Mouse (Mus musculus): ENCODE measurements around the gene Rinl. TPM values are rescaled to one million over a fixed set of nuclear protein-coding genes. Genes with fewer than 3 reads are reported as not detected.

Gene Rinl
- polyA plus RNA-seq, 1 experiment = 5.9 TPM

DNA sequence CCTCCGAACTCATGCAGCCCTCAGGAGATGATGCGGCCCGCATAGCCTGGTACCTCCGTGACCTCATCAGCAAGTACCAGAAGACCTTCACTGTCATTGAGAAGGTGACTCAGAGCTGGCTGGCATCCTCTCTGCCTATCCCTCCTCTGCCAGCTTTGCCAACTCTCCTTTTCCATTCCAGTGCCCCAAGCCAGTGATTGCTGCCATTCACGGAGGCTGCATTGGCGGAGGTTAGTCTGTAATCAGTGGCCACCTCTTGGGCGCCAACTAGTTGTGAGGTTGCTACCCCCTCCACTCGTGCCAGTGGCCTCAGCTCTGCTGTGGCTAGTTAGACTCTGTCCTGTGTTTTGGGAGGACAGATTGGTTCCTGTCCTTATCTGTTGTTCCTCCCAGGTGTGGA lies 41.1 kb downstream of the Rinl start:
- Histone ChIP-seq H3K36me3 (ENCODE audit: control insufficient read depth, insufficient read depth, low read length) (peaks cover 8% of the 10 kb centered on the region), H3K4me3 (ENCODE audit: insufficient read depth, low read depth, low read length) (no peak overlapping the region), H3K27ac (ENCODE audit: insufficient read depth, low read depth, low read length) (no peak overlapping the region), H3K27me3 (replicated peaks; ENCODE audit: control insufficient read depth, insufficient read depth, low read length) (no peaks in the 10 kb centered on the region), H3K4me1 (ENCODE audit: control insufficient read depth, insufficient read depth, low read length) (peaks cover 8% of the 10 kb centered on the region)
- TF ChIP-seq CTCF (conservative IDR thresholded peaks at IDR 0.05; ENCODE audit: insufficient read depth, insufficient read length, low read depth, low read length) (no peak), POLR2A (IDR thresholded peaks at IDR 0.05; ENCODE audit: low read depth, low read length) (no peak)
- 78% methylated on average over 8 of the region's 8 CpGs for WGBS
- peak; percentile 64 for DNase-seq

DNA sequence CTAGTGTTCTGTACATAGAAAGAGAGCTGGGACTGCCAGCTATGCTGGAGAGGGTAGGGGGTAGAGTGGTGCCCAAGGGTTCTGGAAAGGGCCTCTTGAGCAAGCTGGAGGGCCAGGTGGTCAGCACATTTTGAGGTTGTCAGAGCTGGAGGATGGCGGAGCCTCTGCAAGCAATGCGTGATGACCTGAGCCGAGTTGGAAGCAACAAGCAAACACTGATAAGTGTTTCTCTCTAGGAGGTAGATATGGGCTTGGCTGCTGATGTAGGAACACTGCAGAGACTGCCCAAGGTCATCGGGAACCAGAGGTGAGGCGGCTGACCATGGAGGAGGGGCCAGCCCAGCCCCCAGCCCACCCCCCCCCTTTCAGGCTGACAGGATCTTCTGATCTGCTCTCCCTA lies 42.2 kb downstream of the Rinl start:
- TF ChIP-seq CTCF (conservative IDR thresholded peaks at IDR 0.05; ENCODE audit: insufficient read depth, insufficient read length, low read depth, low read length) = no peak
- no peak for TF ChIP-seq POLR2A (IDR thresholded peaks at IDR 0.05; ENCODE audit: low read depth, low read length)
- DNase-seq = no peak
- WGBS = 88% methylated on average over 5 of the region's 5 CpGs
- Histone ChIP-seq H3K4me3 (ENCODE audit: insufficient read depth, low read depth, low read length) (no peak overlapping the region), H3K27me3 (replicated peaks; ENCODE audit: control insufficient read depth, insufficient read depth, low read length) (no peaks in the 10 kb centered on the region), H3K4me1 (ENCODE audit: control insufficient read depth, insufficient read depth, low read length) (peaks cover 8% of the 10 kb centered on the region), H3K27ac (ENCODE audit: insufficient read depth, low read depth, low read length) (no peak overlapping the region), H3K36me3 (ENCODE audit: control insufficient read depth, insufficient read depth, low read length) (peaks cover 8% of the 10 kb centered on the region)

DNA sequence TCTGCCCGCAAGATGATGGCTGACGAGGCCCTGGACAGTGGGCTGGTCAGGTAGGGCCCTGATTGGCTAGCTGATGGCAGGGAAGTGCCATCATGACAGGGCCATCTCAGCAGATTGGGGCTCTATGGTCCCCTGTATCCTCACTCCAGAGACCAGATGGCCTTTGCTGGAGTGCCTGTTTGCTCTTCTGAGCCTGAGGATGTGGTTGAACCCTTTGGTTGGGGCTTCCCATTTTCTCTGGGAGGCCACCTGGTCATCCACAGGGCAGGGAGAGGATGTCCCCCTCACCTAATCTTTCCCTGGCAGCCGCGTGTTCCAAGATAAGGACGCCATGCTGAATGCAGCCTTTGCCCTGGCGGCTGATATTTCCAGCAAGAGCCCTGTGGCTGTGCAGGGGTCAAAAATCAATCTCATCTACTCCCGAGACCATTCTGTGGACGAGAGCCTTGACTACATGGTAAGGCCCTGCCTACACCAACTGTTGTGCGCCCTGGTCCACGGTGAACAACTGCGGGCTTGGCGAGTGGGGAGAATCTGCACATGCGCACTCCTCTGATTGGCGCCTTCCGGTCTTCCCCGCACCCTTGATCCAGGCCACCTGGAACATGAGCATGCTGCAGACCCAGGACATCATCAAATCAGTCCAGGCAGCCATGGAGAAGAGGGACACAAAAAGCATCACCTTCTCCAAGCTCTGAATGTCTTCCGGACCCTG lies 42.8 kb downstream of the Rinl start:
- DNase-seq = peak; percentile 17
- peaks cover 8% of the 10 kb centered on the region for H3K4me1 ChIP-seq (ENCODE audit: control insufficient read depth, insufficient read depth, low read length)
- H3K36me3 ChIP-seq (ENCODE audit: control insufficient read depth, insufficient read depth, low read length) = peaks cover 8% of the 10 kb centered on the region
- H3K27me3 ChIP-seq (replicated peaks; ENCODE audit: control insufficient read depth, insufficient read depth, low read length) = no peaks in the 10 kb centered on the region
- 79% methylated on average over 17 of the region's 17 CpGs for WGBS
- H3K27ac ChIP-seq (ENCODE audit: insufficient read depth, low read depth, low read length) = no peak overlapping the region
- TF ChIP-seq CTCF (conservative IDR thresholded peaks at IDR 0.05; ENCODE audit: insufficient read depth, insufficient read length, low read depth, low read length) = no peak
- no peak for TF ChIP-seq POLR2A (IDR thresholded peaks at IDR 0.05; ENCODE audit: low read depth, low read length)
- H3K4me3 ChIP-seq (ENCODE audit: insufficient read depth, low read depth, low read length) = no peak overlapping the region

DNA sequence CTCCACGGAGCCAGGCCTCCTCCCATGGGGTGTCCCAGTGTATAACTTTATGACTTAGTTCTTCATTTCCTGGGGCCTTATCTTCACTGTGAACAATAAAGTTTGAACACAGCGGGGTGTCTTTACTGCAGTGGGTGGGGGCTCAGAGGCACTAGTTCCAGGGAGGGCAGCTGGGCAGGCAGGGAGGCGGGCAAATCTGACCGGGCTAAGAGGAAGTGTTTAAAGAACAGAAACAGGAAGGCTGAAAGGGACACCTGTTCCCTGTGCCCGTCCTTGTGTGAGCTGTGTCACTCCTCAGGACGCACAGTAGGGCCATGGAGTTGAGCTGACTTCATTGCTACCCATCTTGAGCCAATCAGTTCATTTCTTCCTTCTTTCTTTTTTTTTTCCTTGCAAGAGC lies 43.4 kb downstream of the Rinl start:
- H3K27ac ChIP-seq (ENCODE audit: insufficient read depth, low read depth, low read length) = no peak overlapping the region; the same call in 1 of the 2 replicates
- no peak for TF ChIP-seq CTCF (conservative IDR thresholded peaks at IDR 0.05; ENCODE audit: insufficient read depth, insufficient read length, low read depth, low read length)
- no peak for TF ChIP-seq POLR2A (IDR thresholded peaks at IDR 0.05; ENCODE audit: low read depth, low read length)
- peaks cover 8% of the 10 kb centered on the region for H3K36me3 ChIP-seq (ENCODE audit: control insufficient read depth, insufficient read depth, low read length)
- H3K4me1 ChIP-seq (ENCODE audit: control insufficient read depth, insufficient read depth, low read length) = peaks cover 11% of the 10 kb centered on the region
- DNase-seq = no peak
- 50% methylated on average over 6 of the region's 6 CpGs for WGBS
- no peak overlapping the region for H3K4me3 ChIP-seq (ENCODE audit: insufficient read depth, low read depth, low read length)
- no peaks in the 10 kb centered on the region for H3K27me3 ChIP-seq (replicated peaks; ENCODE audit: control insufficient read depth, insufficient read depth, low read length)

DNA sequence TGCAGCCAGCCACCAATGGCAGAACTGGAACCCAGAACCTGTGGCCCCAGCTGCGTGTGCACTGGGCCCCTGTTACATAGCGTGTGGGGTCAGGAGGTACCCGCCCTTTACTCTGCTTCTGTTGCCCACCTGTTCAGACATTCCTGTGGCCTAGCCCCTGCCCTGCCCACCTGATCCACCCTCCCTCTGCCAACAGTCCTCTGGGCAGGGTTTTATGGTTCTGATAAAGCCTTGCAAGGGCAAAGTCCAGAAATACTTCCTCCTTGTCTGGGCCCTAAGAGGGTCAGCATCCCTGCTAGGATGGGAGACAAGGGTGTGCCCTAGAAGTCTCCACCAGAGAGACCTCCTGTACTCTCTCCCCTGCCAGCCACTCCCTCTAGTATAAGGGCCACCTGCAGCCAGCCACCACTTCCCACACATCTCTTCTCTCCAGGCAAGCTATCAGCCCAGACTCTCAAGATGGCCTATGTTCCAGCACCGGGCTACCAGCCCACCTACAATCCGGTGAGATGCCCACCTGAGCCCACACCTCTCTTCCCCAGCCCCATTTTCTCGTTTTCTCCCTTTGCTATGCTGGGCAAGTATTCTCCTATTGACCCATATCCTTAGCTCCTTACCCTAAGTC lies 45.1 kb downstream of the Rinl start, which contains the start of gene Lgals4:
TSS of gene Lgals4 (plus strand) at position 132 of the 625 bp plus-strand sequence.
- H3K27me3 ChIP-seq (replicated peaks; ENCODE audit: control insufficient read depth, insufficient read depth, low read length) = no peaks in the 10 kb centered on the region
- H3K4me1 ChIP-seq (ENCODE audit: control insufficient read depth, insufficient read depth, low read length) = peaks cover 9% of the 10 kb centered on the region
- no peak within 1 kb of the TSS for H3K4me3 ChIP-seq (ENCODE audit: insufficient read depth, low read depth, low read length)
- peaks cover 6% of the 10 kb centered on the region for H3K36me3 ChIP-seq (ENCODE audit: control insufficient read depth, insufficient read depth, low read length)
- no peak within 1 kb of the TSS for H3K27ac ChIP-seq (ENCODE audit: insufficient read depth, low read depth, low read length)
- TF ChIP-seq POLR2A (IDR thresholded peaks at IDR 0.05; ENCODE audit: low read depth, low read length) = no peak
- no peak for TF ChIP-seq CTCF (conservative IDR thresholded peaks at IDR 0.05; ENCODE audit: insufficient read depth, insufficient read length, low read depth, low read length)
- WGBS = 87% methylated on average over 6 of the region's 6 CpGs
- DNase-seq = no peak

DNA sequence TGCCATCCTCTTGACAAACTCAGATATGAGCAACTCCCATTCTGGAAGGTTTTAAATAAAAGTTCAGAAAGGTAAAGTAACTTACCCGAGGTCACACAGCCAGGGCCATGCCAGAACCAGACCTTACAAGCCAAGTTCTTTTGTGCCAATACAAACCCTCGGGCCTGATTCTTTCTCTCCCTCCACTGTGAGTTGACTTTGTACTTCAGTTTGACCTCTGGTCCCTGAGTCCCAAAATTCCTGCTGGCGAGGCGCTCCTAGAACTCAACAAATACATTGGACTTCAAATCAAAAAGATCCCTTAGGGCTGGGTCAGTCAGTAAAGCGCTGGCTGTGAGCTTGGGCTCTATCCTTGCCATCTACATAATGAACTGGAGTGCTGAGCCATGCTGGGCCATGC lies 48.2 kb downstream of the Rinl start:
- Histone ChIP-seq H3K27ac (ENCODE audit: insufficient read depth, low read depth, low read length) (no peak overlapping the region), H3K4me3 (ENCODE audit: insufficient read depth, low read depth, low read length) (no peak overlapping the region), H3K27me3 (replicated peaks; ENCODE audit: control insufficient read depth, insufficient read depth, low read length) (no peaks in the 10 kb centered on the region), H3K36me3 (ENCODE audit: control insufficient read depth, insufficient read depth, low read length) (peaks cover 1% of the 10 kb centered on the region; the same call in 1 of the 2 replicates), H3K4me1 (ENCODE audit: control insufficient read depth, insufficient read depth, low read length) (peaks cover 9% of the 10 kb centered on the region)
- TF ChIP-seq CTCF (conservative IDR thresholded peaks at IDR 0.05; ENCODE audit: insufficient read depth, insufficient read length, low read depth, low read length) = no peak
- TF ChIP-seq POLR2A (IDR thresholded peaks at IDR 0.05; ENCODE audit: low read depth, low read length) = no peak
- 62% methylated on average over 5 of the region's 5 CpGs for WGBS
- peak; percentile 78 for DNase-seq

DNA sequence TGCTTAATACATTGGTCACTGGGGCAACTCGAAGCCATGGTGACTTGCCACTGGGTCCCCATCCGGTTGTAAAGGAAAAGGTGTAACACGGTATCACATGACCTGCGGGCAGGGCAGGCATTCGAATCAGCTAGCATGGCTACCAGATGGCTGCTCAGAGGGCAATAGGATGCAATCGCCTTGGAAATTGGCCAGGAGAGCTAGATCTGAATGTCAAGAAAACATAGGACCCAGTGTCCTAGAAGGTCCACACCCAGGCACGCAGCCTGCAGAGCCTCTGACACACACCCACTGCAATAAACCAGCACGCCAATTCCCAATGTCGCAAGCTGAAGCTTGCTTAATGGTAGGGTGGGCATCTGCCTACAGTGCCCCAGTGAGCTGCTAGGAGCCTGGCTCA lies 49.6 kb downstream of the Rinl start:
- H3K4me3 ChIP-seq (ENCODE audit: insufficient read depth, low read depth, low read length) = no peak overlapping the region
- WGBS = 78% methylated on average over 9 of the region's 9 CpGs
- H3K4me1 ChIP-seq (ENCODE audit: control insufficient read depth, insufficient read depth, low read length) = peaks cover 5% of the 10 kb centered on the region; the same call in 1 of the 2 replicates
- no peaks in the 10 kb centered on the region for H3K27me3 ChIP-seq (replicated peaks; ENCODE audit: control insufficient read depth, insufficient read depth, low read length)
- no peak overlapping the region for H3K27ac ChIP-seq (ENCODE audit: insufficient read depth, low read depth, low read length)
- no peaks in the 10 kb centered on the region for H3K36me3 ChIP-seq (ENCODE audit: control insufficient read depth, insufficient read depth, low read length)
- no peak for DNase-seq
- TF ChIP-seq POLR2A (IDR thresholded peaks at IDR 0.05; ENCODE audit: low read depth, low read length) (no peak), CTCF (conservative IDR thresholded peaks at IDR 0.05; ENCODE audit: insufficient read depth, insufficient read length, low read depth, low read length) (no peak)
